Mouse (Mus musculus) heart, postnatal 36 days (tissue): ENCODE measurements around the gene Ddx41. TPM values are rescaled to one million over a fixed set of nuclear protein-coding genes. Genes with fewer than 3 reads are reported as not detected.

Source experiments
- DNase-seq, 2 experiments: peaks; one replicate each; pipeline ENCODE4 v3.0.0; 2021 to 2022
- intact Hi-C: fragments of 180-260 bp; cut with DNase I; formaldehyde crosslinking; loops from one replicate; pipeline ENCODE4 v1.15.1; 2025
- total RNA-seq, 2 experiments: library from RNA; stranded (reverse); gene quantifications; 2 replicates each; pipeline ENCODE4 v1.2.3; 2021

Gene Ddx41
- total RNA-seq, 2 experiments from 2014 or later: 14.4 to 14.7 TPM

DNA sequence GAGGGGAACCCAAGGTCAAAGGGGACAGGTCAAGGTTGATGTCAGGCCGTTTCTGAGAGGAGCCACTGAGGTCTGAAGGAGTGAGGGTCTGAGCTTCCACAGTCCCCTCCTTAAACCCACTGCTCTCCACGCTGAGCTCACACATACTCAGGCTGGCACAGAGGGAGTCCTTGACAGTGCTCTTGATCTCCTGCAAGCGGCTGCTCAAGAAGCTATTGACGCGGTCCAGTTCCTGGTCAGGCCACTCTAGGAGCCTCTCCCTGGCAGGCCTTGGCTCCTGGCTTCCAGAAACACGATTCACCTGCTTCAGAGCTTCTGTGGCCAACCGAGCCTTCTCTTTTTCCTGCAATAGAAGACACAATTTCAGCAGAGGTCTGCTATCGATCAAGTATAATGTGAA, 7.0 kb upstream of the Ddx41 start:
- DNase-seq: no peak
- intact Hi-C loops: no loop called here

DNA sequence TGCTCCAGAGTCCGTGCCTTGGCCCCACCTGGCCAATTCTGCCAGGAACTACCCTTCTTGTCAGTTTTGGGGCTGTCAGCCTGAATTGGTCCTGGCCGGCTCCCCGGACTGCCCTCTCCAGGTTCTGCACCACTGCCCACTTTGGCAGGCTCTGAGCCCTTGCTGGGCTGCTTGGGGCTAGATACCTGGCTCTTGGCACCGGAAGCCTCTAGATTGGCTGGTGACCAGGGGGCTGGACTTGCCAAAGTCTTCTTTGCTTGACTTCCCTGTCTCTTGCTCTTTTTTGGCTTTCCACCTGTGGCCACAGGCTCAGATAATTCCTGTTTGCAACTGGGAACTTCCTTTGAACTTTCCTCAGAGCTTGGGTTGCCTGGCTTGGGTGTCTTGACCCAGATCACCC, 6.4 kb upstream of the Ddx41 start:
- intact Hi-C loops: no loop called here

DNA sequence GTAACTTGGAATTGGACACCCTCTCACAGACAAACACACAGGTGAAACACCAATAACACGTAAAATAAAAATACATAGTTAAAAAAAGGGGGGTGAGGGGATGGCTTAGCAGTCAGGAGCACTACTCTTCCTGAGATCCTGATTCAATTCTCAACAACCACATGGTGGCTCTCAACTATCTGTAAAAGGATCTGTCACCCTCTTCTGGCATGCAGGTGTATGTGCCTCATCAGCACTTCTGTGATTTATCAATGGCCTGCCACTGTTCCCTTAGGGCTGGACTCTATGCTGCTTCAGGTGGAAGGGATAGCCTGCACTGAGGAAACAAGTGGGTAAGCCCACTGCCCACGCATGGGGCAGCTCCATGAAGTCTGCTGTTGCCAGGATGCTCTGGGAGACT, 4.5 kb upstream of the Ddx41 start:
- DNase-seq: no peak
- intact Hi-C loops: no loop called here

More for the DNA sequence above, 6.4 kb upstream of the Ddx41 start:
- DNase-seq: no peak

DNA sequence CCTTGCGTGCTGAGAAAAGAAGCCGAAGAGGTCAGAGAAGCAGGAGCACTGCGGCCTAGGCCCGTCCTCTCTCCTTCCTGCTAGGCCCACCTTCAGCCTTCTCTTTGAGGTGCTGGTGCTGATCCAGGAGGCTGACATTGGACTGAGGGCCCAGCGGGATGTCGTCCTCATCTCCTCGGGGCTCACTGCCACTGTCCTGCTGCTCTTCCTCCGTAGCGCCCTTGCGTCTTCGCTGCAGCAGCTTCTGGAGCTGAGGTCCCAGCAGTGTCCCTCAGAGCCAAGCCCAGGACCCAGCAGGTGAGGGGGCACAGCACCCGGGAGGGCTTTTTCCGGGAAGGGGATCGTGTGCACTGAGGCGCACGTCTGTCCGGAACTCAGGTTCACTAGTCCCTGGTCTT, 663 bp downstream of the Ddx41 start:
- intact Hi-C loops: loop anchor here (2.0 to 5.0 kb wide), 2 partner anchors 57 to 128 kb away; no protein-coding TSS in a partner anchor
- no peak for DNase-seq

DNA sequence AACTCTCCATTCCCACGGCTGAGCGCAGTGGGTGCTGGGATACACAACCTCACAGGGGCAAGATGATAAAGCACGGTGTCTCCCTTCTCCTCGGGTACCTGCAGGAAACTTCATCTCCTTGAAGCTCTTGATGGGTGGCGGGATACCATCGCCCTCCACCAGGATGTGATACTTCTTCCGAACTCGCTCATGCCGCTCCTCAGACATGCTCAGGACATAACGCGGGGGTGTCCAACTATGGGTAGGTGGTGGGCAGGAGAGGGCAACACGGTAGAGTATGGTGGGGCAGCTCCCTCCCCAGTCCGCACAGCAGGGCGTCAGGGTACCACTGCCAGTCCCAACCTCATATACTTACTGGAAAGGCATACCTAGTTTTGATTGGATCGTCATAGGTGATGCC, 1.3 kb downstream of the Ddx41 start:
- no peak for DNase-seq
- intact Hi-C loops: loop anchor here (5.0 kb wide), 1 partner anchor 128 kb away; no protein-coding TSS in a partner anchor

DNA sequence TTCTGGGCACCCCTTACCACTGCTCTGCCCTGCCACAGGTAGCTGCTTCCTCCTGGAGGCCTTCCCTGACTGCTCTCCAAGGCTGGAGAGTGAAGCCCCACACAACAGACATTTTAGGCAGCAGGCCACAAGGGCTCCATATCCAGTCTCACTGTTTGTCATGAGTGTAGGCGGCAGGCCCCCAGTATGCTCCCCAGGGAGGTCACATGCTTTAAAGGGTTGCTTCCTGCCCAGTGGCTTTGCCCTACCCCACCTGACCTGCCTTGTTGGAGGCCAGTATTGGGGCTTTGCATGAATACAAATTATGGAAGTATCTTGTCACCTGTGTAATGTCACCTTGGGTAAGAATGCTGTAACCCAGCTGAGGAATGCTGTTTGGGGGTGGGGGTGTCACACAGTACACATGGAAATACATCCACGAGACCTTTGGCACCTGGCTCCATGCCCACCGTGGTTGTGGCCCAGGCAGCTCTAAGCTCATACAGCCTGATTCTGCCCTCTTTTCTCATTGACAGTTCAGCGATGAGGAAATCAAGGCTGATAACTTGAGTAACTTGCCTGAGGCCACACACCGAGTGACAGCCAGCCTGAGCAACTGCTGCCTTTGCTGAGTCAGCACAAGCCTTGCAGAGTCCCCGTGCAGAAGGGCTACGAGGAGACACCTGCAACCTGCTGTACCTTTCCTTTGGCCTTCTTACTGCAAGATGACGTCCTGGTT, 7.1 kb downstream of the Ddx41 start, which contains the start of gene Dok3:
Gene Dok3 (minus strand): TSS at position 99 of the 718 bp plus-strand sequence.
- DNase-seq: no peak

DNA sequence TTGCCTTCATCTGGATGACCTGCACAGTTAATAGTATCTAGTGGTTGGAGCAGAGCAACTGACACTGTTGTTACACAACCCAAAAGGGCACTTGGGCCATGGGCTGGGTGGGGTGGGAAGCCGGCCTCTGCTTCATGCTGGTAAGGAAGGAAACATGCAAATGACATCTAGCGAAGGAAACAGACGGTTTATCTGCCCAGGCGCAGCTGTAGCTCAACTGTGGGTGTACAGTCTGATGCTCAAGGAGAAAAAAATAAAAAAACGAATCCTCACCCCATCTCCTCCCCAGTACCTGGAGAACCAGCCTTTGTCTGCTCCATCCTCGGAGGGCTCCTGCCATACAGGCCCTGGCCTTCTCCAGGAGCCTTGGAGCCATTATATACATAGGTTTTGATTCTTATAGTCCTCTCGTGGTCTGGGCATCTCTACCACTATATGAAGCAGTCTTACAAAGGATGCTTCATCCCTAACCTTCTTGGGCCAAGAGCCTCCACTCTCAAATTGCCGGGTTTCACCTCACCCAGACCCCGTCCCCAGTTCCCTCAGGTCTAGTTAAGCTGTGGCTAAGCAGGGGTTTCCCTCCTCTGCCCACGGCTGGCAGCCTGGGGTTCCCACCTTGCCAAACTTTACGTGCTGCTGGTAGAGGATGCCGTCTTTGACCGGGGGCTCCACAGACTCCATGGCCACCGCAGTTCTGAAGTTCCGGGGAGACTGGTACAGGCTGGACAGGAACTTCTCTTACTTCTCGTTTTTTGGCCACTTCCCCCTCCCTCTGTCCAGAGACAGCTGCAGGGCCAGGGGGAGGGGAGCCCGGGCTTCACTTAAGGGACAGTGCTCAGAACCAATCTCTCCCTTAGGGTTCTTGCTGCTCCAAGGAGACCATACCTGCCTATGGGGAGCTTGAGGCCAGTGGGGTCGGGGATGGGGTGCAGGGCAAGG, 8.4 kb downstream of the Ddx41 start:
- peak in 1 of 2 experiments; percentile 34 for DNase-seq
- intact Hi-C loops: no loop called here

More for the DNA sequence above, 7.1 kb downstream of the Ddx41 start, which contains the start of gene Dok3:
- intact Hi-C loops: no loop called here

DNA sequence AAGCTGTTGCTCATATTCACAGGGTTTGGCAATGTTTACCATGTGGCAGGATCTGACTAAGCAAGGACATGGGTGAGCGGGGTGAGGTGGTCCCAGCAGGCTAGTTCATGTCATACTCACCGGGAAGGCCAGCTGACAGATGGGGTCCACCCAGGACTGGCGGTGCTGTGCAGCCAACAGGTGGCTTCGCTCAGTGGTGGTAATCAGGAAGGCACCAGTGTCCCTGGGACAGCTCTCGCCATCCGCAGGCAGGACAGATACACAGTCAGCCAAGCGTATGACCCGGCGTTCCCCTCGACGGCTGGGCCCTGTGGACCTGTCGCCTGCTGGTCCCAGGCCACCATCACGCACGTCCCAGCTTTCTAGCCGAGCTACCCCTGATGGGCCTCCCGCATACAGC, 9.2 kb downstream of the Ddx41 start:
- intact Hi-C loops: no loop called here
- DNase-seq: no peak

DNA sequence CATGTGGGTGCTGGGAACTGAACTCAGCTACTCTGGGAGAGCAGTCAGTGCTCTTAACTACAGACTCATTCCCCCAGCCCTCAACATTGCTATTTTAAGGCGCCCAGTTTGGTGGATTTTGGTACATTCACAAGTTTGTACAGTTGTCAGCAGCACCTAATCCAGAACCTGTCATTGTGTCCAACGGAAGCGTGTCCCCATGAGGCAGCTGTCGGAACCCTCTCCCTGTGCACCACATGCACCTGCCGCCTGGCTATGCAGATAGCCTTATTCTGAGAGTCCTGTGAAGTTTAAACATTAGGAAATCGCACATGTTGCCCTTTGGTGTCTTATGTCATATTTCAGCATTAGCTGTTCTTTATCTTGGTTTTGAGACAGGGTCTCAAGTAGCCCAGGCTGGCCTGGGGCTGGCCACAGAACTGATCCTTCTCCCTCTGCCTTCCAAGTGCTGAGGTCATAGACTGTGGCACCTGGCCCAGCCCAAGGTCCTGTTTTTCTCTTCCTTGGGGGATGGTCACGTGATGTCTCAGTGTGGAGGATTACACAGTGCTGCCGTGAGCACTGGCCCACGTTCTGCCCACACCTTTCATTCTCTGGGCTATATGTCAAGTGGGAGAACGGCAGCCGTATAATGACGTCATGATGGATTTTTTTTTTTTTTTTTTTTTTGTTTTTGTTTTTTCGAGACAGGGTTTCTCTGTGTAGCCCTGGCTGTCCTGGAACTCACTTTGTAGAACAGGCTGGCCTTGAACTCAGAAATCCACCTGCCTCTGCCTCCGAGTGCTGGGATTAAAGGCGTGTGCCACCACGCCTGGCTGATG, 10.5 kb downstream of the Ddx41 start:
- intact Hi-C loops: no loop called here
- no peak for DNase-seq

DNA sequence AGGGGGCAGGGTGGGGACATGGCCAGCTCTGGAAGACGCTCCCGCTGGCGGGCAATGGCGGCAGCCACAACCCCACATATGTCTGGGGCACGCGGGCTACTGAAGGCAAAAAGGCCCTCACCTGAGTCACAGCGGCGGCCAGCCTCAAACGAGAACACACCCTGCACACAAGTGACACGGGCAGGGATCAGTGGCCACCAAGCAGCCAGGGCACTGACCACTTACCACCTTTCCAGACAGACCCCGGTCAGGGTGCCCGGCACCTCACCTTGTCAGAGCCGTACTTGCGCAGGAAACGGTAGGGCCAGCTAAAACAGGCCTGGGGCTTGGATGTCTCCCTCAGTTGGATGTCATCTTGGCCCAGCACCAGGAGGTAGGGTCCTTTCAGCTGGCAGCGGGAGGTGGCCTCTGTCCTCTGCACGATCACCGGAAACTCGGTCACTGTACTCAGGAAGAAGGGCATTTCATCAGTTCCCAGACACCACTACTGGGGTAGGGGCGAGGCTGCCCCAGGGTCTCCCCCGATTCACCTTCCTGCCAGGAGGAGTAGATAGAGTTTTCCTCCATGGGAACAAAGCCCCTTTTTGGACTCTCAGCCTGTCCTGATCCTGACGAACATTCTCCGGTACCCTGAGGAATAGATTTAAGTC, 12.4 kb downstream of the Ddx41 start:
- DNase-seq: no peak
- intact Hi-C loops: no loop called here

DNA sequence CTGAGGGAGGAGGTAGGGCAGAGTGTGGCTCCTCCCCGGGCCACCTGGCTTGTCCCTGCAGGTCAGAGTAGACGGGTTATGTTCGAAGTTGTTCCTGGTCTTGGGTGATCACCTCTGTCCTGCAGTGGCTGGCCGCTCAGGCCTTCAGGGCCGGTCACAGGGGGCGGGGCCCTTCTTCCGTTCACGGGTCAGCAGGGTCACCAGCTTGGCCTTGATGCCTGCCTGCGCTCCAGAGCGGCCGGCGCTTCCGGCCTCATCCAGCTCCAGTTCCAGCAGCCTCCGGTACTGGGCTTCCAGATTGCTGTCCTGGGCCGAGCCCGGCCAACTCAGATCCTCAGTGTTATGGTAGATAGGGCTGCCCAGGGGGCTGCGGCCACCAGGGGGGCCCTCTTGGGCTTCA, 13.2 kb downstream of the Ddx41 start:
- intact Hi-C loops: no loop called here
- DNase-seq: peak; percentile 52 to 66

DNA sequence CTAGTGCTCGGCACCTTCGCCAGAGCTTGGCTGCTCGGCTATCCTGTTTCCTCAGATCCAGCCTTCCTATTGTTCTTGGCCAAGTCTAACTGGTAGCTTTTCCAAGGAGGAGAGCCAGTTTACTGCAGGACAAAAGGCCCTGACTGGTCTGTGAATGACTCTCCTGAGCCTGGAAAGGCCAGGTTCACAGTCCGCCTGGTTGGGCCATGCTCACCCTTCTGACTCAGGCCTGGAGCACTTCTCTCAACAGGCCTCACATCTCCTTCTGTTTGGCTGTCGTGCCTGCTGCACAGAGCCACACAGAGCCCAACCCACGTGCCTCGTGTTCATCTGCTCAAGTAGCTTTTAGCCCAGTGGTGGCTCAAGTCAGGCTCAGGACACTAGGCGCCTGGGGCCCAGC, 13.7 kb downstream of the Ddx41 start:
- DNase-seq: peak; percentile 23 to 28
- intact Hi-C loops: no loop called here

DNA sequence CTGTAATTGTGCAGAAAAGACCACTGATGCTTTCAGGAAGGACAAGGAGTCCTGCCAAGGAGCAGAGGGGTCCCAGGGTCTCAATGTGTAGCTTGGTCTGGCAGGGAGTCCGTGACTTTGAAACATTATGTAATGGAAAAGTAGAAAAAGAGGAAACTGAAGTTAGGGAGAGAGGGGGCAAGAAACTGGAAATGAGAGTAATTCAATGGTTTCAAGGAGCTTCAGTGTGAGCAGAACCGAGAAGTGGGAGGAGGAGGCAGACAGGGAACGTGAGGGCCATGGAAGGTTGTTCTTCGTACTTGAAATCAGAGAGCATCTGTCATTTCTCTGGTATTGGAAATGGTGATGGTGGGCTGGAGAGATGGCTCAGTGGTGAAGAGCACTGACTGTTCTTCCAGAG, 16.9 kb downstream of the Ddx41 start:
- intact Hi-C loops: no loop called here
- DNase-seq: no peak

DNA sequence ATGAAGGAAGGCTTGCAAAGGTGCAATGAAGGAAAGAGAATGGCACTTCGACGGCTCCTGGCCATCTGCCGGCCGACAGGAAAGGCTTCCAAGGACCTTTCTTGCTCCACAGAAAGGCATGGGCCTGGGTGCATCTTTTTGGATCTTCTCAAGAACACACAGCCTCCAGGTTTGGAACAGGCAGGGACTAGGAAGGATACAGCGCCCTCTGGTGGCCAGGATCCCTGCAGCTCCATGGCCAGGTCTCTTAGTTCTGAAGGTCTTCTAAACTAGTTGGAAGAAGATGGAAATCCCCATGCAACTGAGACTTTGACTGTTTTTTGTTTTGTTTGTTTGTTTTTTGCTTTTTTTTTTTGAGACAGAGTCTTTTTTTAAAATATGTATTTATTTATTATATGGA, 19.5 kb downstream of the Ddx41 start:
- DNase-seq: peak; percentile 90 to 94
- intact Hi-C loops: loop anchor here (1.0 kb wide), 2 partner anchors 99 to 112 kb away; no protein-coding TSS in a partner anchor

DNA sequence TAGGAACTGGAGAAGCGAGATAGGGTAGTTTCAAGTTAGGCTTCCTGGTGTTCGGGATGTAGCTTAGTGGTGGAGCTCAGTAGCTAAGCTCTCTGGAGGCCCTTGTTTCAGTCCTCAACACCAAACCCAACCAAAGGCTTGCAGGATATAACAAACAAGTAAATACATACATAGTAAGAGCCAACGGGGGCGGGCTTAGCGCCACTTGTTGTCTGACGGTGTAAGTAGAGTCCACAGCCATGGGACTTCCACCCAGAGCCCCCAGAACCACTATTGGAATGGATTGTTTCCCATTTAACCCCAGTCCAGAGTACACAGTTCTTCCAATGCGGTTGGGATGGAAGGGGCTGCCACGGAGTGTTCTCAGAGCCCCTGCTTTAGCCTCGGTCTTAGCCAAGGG, 22.6 kb downstream of the Ddx41 start:
- intact Hi-C loops: loop anchor here (2.0 kb wide), 2 partner anchors 41 to 65 kb away; no protein-coding TSS in a partner anchor
- DNase-seq: no peak

DNA sequence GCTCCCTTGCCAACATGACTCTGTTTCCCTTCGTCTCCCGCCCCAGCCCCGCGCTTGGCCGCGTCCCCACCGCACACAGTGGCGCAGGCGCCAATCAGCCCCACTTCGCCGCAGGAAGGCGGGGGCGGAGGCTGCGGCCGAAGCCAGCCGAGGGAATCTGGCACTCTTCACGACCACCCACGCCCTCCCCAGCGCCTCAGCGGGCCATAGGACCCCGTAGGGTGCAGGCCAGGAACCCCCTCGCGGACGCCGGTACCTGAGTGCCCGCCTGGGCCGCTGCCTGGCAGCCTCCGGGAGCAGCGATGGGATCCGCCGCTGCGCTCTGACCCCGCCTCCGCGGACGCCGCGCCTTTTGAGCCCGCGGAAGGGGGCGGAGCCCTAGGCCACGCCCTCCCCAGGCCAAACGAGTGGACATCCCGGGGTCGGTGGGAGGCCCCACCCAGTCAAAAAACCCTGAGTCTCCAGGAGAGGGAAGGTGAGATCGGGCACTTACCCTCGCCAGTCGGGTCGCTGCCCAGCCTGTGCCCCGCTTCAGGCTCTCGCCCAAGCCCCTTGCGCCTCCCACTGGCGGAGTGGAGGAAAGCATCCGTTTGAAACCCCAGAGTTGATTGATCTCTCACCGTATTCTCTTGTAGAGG, 23.2 kb downstream of the Ddx41 start, which contains the start of gene Pdlim7:
Gene Pdlim7 (minus strand): TSS at position 566 of the 638 bp plus-strand sequence.
- intact Hi-C loops: loop anchor here (2.0 kb wide), 1 partner anchor 40 kb away; no protein-coding TSS in a partner anchor
- peak; percentile 96 to 98 for DNase-seq

DNA sequence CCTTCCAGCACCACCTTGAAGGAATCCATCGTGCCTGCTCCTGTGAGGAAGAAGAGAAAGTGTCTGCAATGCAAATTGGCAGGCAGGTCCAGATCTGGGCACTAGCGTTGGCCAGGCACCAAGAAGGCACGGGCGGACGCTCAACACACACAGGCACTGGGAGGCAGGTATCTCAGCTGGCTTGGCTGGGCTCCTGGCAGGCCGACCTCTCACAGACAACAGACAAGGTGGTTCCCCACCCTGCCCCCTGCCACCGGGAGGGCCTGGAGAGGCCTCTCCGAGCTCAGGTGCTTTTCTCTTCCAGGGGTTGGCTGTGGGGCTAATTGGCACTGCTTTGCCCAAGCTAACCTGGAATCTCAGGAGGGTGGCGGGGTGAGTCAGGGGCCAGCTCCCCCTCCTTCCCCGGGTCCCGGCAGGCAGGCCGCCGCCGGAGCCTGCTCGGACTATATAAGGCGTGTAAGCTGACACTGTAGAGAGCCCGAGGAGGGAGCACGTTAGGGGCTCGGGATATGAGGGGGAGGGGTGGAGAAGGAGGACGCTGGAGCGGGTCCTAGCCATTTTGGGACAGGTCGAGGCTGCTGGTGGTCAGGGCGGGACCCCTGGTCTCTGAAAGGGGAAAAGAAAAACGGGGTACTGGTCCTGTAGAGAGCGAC, 24.0 kb downstream of the Ddx41 start:
- intact Hi-C loops: loop anchor here (2.0 kb wide), 1 partner anchor 40 kb away; no protein-coding TSS in a partner anchor
- peak; percentile 53 to 68 for DNase-seq

DNA sequence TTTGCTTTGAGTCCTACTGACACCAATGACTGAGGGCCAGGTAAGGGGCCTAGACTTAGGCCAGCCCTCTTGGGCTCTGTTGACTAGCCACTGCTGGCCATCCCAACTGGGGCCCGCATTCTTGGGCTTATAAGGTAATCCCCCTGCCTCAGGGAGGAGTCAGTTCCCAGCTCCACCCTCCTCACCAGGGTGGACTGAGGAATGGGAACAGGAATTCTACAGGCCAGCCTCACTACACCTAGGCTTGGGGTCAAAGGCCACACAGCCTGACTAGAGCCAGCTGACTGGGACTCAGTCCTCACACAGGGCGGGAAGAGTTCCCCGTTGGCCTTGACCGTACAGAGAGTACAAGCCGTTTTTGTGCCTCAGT, 25.0 kb downstream of the Ddx41 start:
- intact Hi-C loops: no loop called here
- no peak for DNase-seq
